In the genomic region with DNA sequence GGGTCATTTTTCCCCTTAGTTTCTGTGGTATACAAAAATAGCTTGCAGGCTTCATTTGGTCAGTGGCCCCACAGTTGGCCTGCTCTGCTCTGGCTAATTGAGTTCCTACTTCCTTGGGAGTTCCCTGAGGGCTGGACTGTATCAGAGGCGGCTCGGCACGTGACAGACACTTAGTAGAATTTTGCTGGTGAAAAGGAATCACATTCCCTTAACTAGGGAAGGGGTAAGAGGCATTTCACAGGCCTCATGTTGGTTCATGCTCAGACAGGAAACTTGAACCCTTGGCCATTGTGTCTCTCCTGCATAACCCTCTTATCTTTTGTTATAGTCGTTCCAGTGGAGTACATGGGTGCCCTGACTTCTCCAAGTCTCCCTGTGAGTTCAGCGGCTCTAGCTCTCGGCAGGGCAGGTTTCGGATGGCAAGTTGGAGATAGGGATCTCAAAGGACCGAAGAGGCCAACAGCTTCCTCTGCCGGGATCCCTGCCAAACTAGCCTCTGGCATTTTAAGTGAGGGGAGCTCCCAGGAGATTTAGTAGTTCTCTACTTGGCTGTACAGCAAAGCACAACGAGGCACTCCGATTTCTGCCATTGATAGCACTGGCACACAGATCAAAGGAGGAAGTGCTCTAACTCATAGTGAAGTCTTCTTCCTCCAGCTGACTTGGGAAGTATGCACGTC, we compare ENCODE assay signal across 10 mouse cellular contexts.
DNase-seq lines count a peak whose midpoint lies in the region; ATAC-seq and TF ChIP-seq lines count a peak whose summit lies in the region.
"Had no signal": no experiment of that assay in that cellular context is flagged by ENCODE, and none has a peak within 500 bp of the region (broad histone marks: within the 10 kb centered on the region; RNA-seq: fewer than 3 reads in every experiment).

No protein-coding gene starts in this region.

- no peak for TF ChIP-seq EP300 in liver, postnatal 0 days (IDR thresholded peaks at IDR 0.05; ENCODE audit: low read depth)

- TF ChIP-seq CTCF in kidney, postnatal 0 days (IDR thresholded peaks at IDR 0.05; ENCODE audit: low read depth): no peak
- TF ChIP-seq CTCF in liver, postnatal 0 days (IDR thresholded peaks at IDR 0.05; ENCODE audit: low read depth): no peak

- no peak; the same call in 1 of the 2 replicates for ATAC-seq in kidney, postnatal 0 days (replicated peaks; ENCODE audit: low FRiP score, low read depth)
- no peak for ATAC-seq in liver, postnatal 0 days

- no peaks in the 10 kb centered on the region for H3K9me3 ChIP-seq in kidney, postnatal 0 days (replicated peaks; ENCODE audit: low read length)
- H3K9me3 ChIP-seq in liver, postnatal 0 days (ENCODE audit: low read length): no peaks in the 10 kb centered on the region
- H3K9me3 ChIP-seq: megakaryocyte, embryonic 14.5 days had no signal

- DNase-seq in left cerebral cortex, postnatal 4 days: peak; percentile 67
- DNase-seq in left cerebral cortex, adult 18-20 months (ENCODE audit: low spot score in 2 of 2): no peak
- DNase-seq in adrenal gland, adult 8-10 months: peak; percentile 58
- DNase-seq in gastrocnemius, postnatal 10 days: peak; percentile 50
- DNase-seq in kidney, postnatal 0 days (ENCODE audit: low spot score): peak; percentile 61
- no peak for DNase-seq in liver, postnatal 0 days
- no peak for DNase-seq in thymus, postnatal 10 days (ENCODE audit: low spot score in 2 of 2)
- no peak for DNase-seq in thymus, postnatal 25 days

- H3K27me3 ChIP-seq in kidney, postnatal 0 days (ENCODE audit: insufficient read depth, low read length): no peaks in the 10 kb centered on the region
- no peaks in the 10 kb centered on the region; the same call in 1 of the 2 replicates for H3K27me3 ChIP-seq in liver, postnatal 0 days (ENCODE audit: insufficient read depth, low read length)
- H3K27me3 ChIP-seq: Patski had no signal

- WGBS in kidney, postnatal 0 days: 21% methylated on average over 12 of the region's 12 CpGs
- WGBS in liver, postnatal 0 days (ENCODE audit: insufficient replicate concordance): 36% methylated on average over 12 of the region's 12 CpGs

- no peaks in the 10 kb centered on the region for H3K4me1 ChIP-seq in kidney, postnatal 0 days (replicated peaks; ENCODE audit: insufficient read depth, low read length)
- H3K4me1 ChIP-seq in liver, postnatal 0 days (ENCODE audit: insufficient read depth): no peaks in the 10 kb centered on the region

- intact Hi-C loops in left cerebral cortex, postnatal 4 days (cut with DNase I): loop anchor here (5.0 kb wide), 1 partner anchor 68 kb away; no protein-coding TSS in a partner anchor

- H3K36me3 ChIP-seq in kidney, postnatal 0 days (ENCODE audit: insufficient read depth, low read length): no peaks in the 10 kb centered on the region
- no peaks in the 10 kb centered on the region for H3K36me3 ChIP-seq in liver, postnatal 0 days (replicated peaks; ENCODE audit: insufficient read depth, low read length)

- no peak overlapping the region for H3K9ac ChIP-seq in kidney, postnatal 0 days (ENCODE audit: low read depth, low read length)
- no peak overlapping the region for H3K9ac ChIP-seq in liver, postnatal 0 days (replicated peaks)

- H3K27ac ChIP-seq in kidney, postnatal 0 days: no peak overlapping the region
- H3K27ac ChIP-seq in liver, postnatal 0 days (ENCODE audit: low read depth): no peak overlapping the region

- H3K4me2 ChIP-seq in kidney, postnatal 0 days (ENCODE audit: low read length): no peak overlapping the region
- no peak overlapping the region for H3K4me2 ChIP-seq in liver, postnatal 0 days (ENCODE audit: low read depth, low read length)

- no peak overlapping the region for H3K4me3 ChIP-seq in kidney, postnatal 0 days (replicated peaks; ENCODE audit: low read depth, low read length)
- no peak overlapping the region for H3K4me3 ChIP-seq in liver, postnatal 0 days (ENCODE audit: low read depth, low read length)
- H3K4me3 ChIP-seq: megakaryocyte, embryonic 14.5 days had no signal

Comparison
In these comparisons a context has a peak if more than half of its experiments do, and no peak if none do; other contexts are left out.
1. DNase-seq: peak in left cerebral cortex, postnatal 4 days (single experiment), adrenal gland, adult 8-10 months (single experiment), gastrocnemius, postnatal 10 days (single experiment) and kidney, postnatal 0 days (single experiment); none in left cerebral cortex, adult 18-20 months (0 of 2), liver, postnatal 0 days (single experiment), thymus, postnatal 10 days (0 of 2) and thymus, postnatal 25 days (single experiment).